ENCODE assay signal across 10 mouse cellular contexts in the genomic region with DNA sequence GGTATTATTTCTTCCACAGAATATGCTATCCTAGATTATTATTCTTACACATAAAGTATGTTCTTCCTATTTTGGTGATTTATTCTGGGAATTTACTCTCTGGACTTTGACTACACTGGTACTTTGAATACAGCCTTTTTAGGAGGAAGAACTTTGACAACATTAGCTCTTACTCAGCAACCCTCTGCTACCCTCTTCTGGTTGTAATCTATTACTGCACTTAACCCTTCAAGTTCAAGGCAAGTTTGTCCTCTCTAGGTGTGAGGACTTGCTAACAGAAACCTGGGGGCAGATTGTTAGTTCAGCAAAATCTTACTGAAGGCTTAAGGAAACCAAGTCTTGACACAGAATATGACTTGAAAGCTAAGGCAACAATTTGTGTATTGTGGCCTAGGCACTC. TPM values are rescaled to one million over a fixed set of nuclear protein-coding genes. Genes with fewer than 3 reads are reported as not detected.
DNase-seq lines count a peak whose midpoint lies in the region; ATAC-seq and TF ChIP-seq lines count a peak whose summit lies in the region.
"Had no signal": no experiment of that assay in that cellular context is flagged by ENCODE, and none has a peak within 500 bp of the region (broad histone marks: within the 10 kb centered on the region; RNA-seq: fewer than 3 reads in every experiment).

No protein-coding gene starts in this region.

- in situ Hi-C loops in Patski (cut with MboI; ENCODE audit: low pct_unique_long_range_greater_than_20kb), result no loop called here

- peak; percentile 32 to 75 for DNase-seq in cerebellum, postnatal 10 days
- DNase-seq in cerebellum, postnatal 36 days, result no peak
- peak; percentile 43 to 50 for DNase-seq in left cerebral cortex, postnatal 14 days (ENCODE audit: low spot score in 2 of 2)
- no peak for DNase-seq in left cerebral cortex, adult 8-10 months (ENCODE audit: low spot score in 2 of 2)
- DNase-seq in Patski (ENCODE audit: low read depth, low spot score), result no peak
- DNase-seq in hindlimb bud, embryonic 11.5 days (ENCODE audit: extremely low spot score, low read depth, low spot score), result peak; percentile 31
- DNase-seq in thymus, postnatal 0 days (ENCODE audit: low spot score), result no peak
- no peak for DNase-seq in heart, postnatal 25 days (ENCODE audit: low spot score)

- H3K27me3 ChIP-seq in Patski, result peaks cover 3% of the 10 kb centered on the region
- H3K27me3 ChIP-seq: megakaryocyte, embryonic 14.5 days had no signal

- ATAC-seq in Patski, result no peak

- TF ChIP-seq CTCF in Patski (IDR thresholded peaks at IDR 0.05), result peak; percentile 58

- CTCF ChIA-PET in Patski (lab: Charles Lee), result interaction anchor here (1.1 kb wide), 1 partner anchor 453 kb away, joined by 3 read pairs; no protein-coding TSS in a partner anchor

- POLR2A ChIA-PET in Patski (lab: Charles Lee), result no interaction called here

- intact Hi-C loops in left cerebral cortex, postnatal 14 days (cut with DNase I), result loop anchor here (2.0 kb wide), 1 partner anchor 454 kb away; no protein-coding TSS in a partner anchor
- intact Hi-C loops in heart, postnatal 25 days (cut with DNase I), result loop anchor here (5.0 kb wide), 1 partner anchor 459 kb away; no protein-coding TSS in a partner anchor

RNA-seq across cellular contexts. Expression of a gene that starts 17.5 kb away (rescaled TPM):
- total RNA-seq in left cerebral cortex, postnatal 14 days (2021), result 100 to 1,000 TPM; 196 to 198 TPM
- total RNA-seq in left cerebral cortex, adult 8-10 months (2022), result 100 to 1,000 TPM; 185 to 213 (median 195) TPM
- polyA plus RNA-seq in Patski (2021), result not detected
- polyA plus RNA-seq in thymus, postnatal 0 days (2015; fragmentation: Nextera tagmentation; extraction: Ambion mirVana), result 0.01 and 0.03 TPM in 2 replicates
- not detected for total RNA-seq in heart, postnatal 25 days (2021)
- polyA plus RNA-seq: C2C12 had no signal

Comparison
In these comparisons a context has a peak if more than half of its experiments do, and no peak if none do; other contexts are left out.
1. DNase-seq: peak in cerebellum, postnatal 10 days (2 of 2), left cerebral cortex, postnatal 14 days (2 of 2) and hindlimb bud, embryonic 11.5 days (single experiment); none in cerebellum, postnatal 36 days (0 of 2), left cerebral cortex, adult 8-10 months (0 of 2), Patski (single experiment), thymus, postnatal 0 days (single experiment) and heart, postnatal 25 days (single experiment).
2. RNA of a gene that starts 17.5 kb away (total RNA-seq): 185 to 213 TPM in left cerebral cortex, adult 8-10 months and 196 to 198 TPM in left cerebral cortex, postnatal 14 days; not detected in heart, postnatal 25 days; every median in the first group is over 100 times any median in the second.